Mouse (Mus musculus): ENCODE data around the gene Cnnm2. TPM values are rescaled to one million over a fixed set of nuclear protein-coding genes. Genes with fewer than 3 reads are reported as not detected.

Gene Cnnm2
- polyA plus RNA-seq, 1 experiment, result not detected

DNA sequence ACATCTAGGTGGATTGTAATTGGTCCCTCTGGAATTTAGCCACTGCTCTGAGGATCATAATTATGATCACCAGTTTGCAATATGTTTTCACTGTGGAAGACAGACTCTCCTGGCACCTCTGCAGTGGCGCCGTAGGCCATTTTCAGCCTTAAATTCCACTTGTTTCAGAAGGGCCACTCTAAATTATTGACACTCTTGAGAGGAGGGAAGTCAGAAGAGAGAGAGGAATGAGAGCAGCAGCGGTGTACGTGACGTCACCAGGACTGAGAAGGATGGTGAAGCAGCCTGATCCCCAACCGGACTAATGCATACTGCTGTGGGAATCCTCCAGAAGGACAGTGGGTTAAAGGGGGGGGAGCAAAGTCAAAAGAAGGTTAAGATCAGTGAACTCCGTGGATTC is 40.1 kb downstream of the Cnnm2 start:
- TF ChIP-seq CTCF (IDR thresholded peaks at IDR 0.05; ENCODE audit: insufficient read depth, low read depth, low read length), result no peak
- no peak for TF ChIP-seq POLR2A (IDR thresholded peaks at IDR 0.05; ENCODE audit: insufficient read depth, low read depth, low read length)
- H3K27ac ChIP-seq (ENCODE audit: insufficient read depth, low read depth, low read length), result no peak overlapping the region
- H3K4me1 ChIP-seq (ENCODE audit: control insufficient read depth, insufficient read depth, low read length), result peaks cover 15% of the 10 kb centered on the region
- 89% methylated on average over 7 of the region's 7 CpGs for WGBS
- no peak overlapping the region for H3K4me3 ChIP-seq (ENCODE audit: insufficient read depth, low read depth, low read length)

DNA sequence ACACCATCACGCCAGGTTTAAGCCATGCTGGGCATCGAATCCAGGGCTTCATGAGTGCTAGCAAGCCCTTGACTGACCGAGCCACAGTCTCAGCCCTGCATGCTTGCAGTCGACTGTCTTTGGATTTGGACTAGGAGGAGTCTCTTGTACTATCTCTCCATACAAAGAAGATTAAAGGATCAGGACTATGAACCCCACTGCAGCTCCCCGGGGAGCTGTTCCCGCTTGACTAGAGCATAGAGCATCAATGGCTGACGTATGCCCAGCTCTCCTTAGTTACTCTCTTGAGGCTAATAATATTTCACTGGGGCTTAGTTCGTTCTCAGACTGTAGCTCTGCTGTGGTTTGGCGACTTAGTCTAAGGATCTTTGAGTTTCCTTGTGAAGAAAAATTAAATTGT is 40.9 kb downstream of the Cnnm2 start:
- 81% methylated on average over 9 of the region's 9 CpGs for WGBS
- no peak overlapping the region for H3K27ac ChIP-seq (ENCODE audit: insufficient read depth, low read depth, low read length)
- no peak overlapping the region for H3K4me3 ChIP-seq (ENCODE audit: insufficient read depth, low read depth, low read length)
- TF ChIP-seq CTCF (IDR thresholded peaks at IDR 0.05; ENCODE audit: insufficient read depth, low read depth, low read length) (no peak), POLR2A (IDR thresholded peaks at IDR 0.05; ENCODE audit: insufficient read depth, low read depth, low read length) (no peak)
- H3K4me1 ChIP-seq (ENCODE audit: control insufficient read depth, insufficient read depth, low read length), result peaks cover 18% of the 10 kb centered on the region

DNA sequence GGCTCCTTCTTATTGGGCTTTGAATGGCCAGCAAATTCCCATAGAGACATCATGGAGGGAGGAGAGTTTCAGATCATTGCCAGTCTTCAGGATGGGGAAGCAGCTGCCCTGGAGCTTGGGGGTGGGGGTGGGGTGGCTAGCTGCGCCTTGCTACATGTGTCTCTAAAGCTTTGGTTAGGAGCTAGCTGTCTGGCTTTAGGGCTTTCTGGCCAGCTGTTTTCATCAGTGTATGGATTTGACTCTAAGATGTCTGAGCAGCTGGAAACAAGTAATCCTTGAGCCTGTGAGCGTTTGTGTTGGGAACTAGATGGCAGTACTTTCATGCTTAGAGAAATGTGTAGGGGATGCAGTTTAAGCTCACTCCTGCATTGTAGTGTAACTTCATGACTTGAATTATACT is 42.3 kb downstream of the Cnnm2 start:
- H3K27ac ChIP-seq (ENCODE audit: insufficient read depth, low read depth, low read length), result no peak overlapping the region
- TF ChIP-seq CTCF (IDR thresholded peaks at IDR 0.05; ENCODE audit: insufficient read depth, low read depth, low read length) (no peak), POLR2A (IDR thresholded peaks at IDR 0.05; ENCODE audit: insufficient read depth, low read depth, low read length) (no peak)
- H3K4me1 ChIP-seq (ENCODE audit: control insufficient read depth, insufficient read depth, low read length), result peaks cover 18% of the 10 kb centered on the region
- WGBS, result 71% methylated on average over 2 of the region's 2 CpGs
- no peak overlapping the region for H3K4me3 ChIP-seq (ENCODE audit: insufficient read depth, low read depth, low read length)

DNA sequence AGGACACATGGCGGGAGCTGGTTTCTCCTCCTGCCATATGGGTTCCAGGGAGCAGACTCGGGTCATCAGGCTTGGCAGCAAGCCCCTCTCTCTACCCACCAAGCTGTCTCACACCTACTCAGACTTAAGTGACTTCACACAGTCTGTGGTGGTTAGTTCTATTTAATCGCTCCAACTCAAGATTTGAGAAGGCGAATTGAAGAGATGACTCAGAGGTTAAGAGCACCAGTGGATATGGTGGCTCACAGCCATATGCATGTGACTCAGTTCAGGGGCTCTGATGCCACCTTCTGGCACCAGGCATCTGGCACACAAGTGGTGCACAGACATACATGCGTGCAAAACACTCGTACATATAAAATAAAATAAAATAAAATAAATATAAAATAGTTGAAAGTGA is 43.4 kb downstream of the Cnnm2 start:
- no peak for TF ChIP-seq CTCF (IDR thresholded peaks at IDR 0.05; ENCODE audit: insufficient read depth, low read depth, low read length)
- TF ChIP-seq POLR2A (IDR thresholded peaks at IDR 0.05; ENCODE audit: insufficient read depth, low read depth, low read length), result no peak
- H3K4me3 ChIP-seq (ENCODE audit: insufficient read depth, low read depth, low read length), result no peak overlapping the region
- H3K4me1 ChIP-seq (ENCODE audit: control insufficient read depth, insufficient read depth, low read length), result peaks cover 18% of the 10 kb centered on the region
- no peak overlapping the region for H3K27ac ChIP-seq (ENCODE audit: insufficient read depth, low read depth, low read length)
- WGBS, result 64% methylated on average over 6 of the region's 6 CpGs

DNA sequence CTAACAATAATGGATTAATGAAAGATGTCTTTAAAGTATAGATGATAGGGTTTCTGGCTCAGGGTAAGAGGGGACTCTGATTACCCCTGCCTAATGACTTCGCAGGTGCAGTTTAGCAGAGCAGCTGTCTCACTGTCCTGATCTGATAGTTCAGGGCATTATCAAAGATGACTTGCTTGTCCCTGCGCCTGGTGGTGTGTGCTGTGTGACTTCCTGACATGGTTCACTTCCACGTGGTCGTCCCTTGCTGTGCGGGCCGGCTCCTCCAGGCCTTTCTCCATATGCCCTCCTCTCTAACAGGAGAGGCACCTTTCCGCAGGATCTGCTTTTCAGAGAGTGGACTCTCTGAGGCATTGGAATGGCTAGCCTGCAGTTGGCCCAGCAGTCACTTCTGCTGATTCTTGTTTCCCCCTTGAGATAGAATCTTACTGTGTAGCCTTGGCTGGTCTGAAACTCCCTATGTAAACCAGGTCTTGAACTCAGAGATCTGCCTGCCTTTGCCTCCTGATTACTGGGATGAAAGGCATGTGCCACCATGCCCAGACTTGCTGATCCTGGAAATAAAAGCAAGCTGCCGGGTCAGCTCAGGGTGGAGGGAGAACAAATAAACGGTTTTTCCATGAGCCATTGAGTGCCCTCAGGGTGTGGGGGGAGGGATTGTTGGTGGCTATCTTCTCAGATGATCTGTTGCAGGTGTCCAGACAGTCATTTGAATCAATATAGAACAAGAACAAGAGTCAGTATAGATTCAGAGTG is 44.7 kb downstream of the Cnnm2 start:
- Histone ChIP-seq H3K27ac (ENCODE audit: insufficient read depth, low read depth, low read length) (no peak overlapping the region), H3K4me3 (ENCODE audit: insufficient read depth, low read depth, low read length) (no peak overlapping the region), H3K4me1 (ENCODE audit: control insufficient read depth, insufficient read depth, low read length) (peaks cover 18% of the 10 kb centered on the region)
- 78% methylated on average over 9 of the region's 9 CpGs for WGBS
- TF ChIP-seq CTCF (IDR thresholded peaks at IDR 0.05; ENCODE audit: insufficient read depth, low read depth, low read length) (no peak), POLR2A (IDR thresholded peaks at IDR 0.05; ENCODE audit: insufficient read depth, low read depth, low read length) (no peak)

DNA sequence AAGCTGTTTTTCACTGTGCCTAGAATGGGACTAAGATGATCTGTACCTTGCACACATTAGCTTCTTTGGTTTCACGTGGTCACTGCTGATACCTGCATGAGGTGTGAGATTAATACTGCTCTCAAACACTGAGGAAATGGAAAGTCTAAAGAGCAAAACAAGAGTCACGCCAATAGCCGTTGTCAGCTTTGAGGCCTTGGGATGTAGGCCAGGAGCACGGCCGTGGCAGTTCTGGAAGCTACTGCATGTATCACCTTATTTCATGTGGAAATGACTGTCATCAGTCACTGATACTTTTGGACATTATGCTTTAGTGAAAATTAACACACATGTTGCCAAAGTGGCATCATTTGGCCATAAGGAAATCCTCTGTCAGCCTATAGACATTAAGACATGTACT is 46.9 kb downstream of the Cnnm2 start:
- 94% methylated on average over 5 of the region's 5 CpGs for WGBS
- Histone ChIP-seq H3K27ac (ENCODE audit: insufficient read depth, low read depth, low read length) (no peak overlapping the region), H3K4me3 (ENCODE audit: insufficient read depth, low read depth, low read length) (no peak overlapping the region), H3K4me1 (ENCODE audit: control insufficient read depth, insufficient read depth, low read length) (peaks cover 16% of the 10 kb centered on the region)
- no peak for TF ChIP-seq POLR2A (IDR thresholded peaks at IDR 0.05; ENCODE audit: insufficient read depth, low read depth, low read length)

DNA sequence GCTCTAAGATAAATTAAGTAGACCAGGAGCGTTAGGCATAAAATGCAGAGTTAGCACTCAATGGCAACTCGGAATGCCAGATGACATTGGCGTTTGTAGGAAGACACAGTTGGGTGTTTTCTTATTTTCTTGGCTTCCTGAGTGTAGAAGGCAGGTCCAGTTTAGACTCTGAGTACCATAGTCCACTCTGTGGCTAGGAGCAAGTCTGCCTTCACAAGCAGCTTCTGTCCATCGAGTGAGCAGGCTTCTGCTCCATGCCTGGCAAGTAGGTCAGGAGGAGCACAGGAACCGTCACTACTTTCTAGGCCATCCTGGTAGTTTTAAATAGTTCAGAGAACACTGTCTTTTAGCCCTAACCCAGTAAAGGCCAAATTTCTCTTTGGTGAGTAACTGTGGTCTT is 47.6 kb downstream of the Cnnm2 start:
- H3K4me1 ChIP-seq (ENCODE audit: control insufficient read depth, insufficient read depth, low read length), result peaks cover 16% of the 10 kb centered on the region
- H3K4me3 ChIP-seq (ENCODE audit: insufficient read depth, low read depth, low read length), result no peak overlapping the region
- H3K27ac ChIP-seq (ENCODE audit: insufficient read depth, low read depth, low read length), result no peak overlapping the region
- TF ChIP-seq POLR2A (IDR thresholded peaks at IDR 0.05; ENCODE audit: insufficient read depth, low read depth, low read length), result no peak
- no peak for TF ChIP-seq CTCF (IDR thresholded peaks at IDR 0.05; ENCODE audit: insufficient read depth, low read depth, low read length)
- WGBS, result 83% methylated on average over 5 of the region's 5 CpGs

DNA sequence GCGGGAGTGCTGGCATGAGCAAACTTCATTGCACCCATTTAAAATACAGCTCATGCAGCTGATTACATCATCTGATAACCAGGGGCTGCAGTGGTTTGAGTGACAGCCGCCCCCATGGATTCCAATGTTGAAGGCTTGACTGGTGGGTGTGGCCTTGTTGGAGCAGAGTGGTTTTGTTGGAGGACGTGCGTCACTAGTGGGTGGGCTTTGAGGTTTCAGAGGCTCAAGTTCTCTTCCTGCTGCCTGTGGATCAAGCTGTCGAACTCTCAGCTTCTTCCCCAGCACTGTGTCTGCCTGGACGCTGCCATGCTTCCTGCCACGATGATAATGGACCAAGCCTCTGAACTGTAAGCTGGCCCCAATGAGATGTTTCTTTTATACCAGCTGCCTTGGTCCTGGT is 57.9 kb downstream of the Cnnm2 start:
- H3K4me3 ChIP-seq (ENCODE audit: insufficient read depth, low read depth, low read length), result no peak overlapping the region
- H3K27ac ChIP-seq (ENCODE audit: insufficient read depth, low read depth, low read length), result no peak overlapping the region
- no peak for TF ChIP-seq POLR2A (IDR thresholded peaks at IDR 0.05; ENCODE audit: insufficient read depth, low read depth, low read length)
- TF ChIP-seq CTCF (IDR thresholded peaks at IDR 0.05; ENCODE audit: insufficient read depth, low read depth, low read length), result no peak
- H3K4me1 ChIP-seq (ENCODE audit: control insufficient read depth, insufficient read depth, low read length), result peaks cover 12% of the 10 kb centered on the region
- 68% methylated on average over 7 of the region's 7 CpGs for WGBS

DNA sequence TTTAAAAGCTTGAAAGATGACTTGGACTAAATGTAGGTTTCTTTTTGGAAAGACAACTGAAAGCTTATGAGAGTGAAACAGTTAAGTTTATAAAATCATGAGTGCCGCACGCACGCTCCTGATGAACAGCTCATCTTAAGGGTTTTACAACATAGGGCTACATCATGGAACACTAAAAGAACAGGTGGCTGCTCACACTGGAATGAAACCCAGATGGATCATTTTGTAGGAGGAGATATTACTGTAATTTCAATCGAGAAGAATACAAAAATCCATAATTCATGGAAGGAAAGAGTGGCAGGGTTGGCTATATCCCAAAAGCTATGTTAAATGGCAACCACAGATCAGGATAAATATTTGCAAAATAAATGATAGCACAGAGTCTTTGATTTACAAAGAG is 61.1 kb downstream of the Cnnm2 start:
- Histone ChIP-seq H3K4me1 (ENCODE audit: control insufficient read depth, insufficient read depth, low read length) (peaks cover 22% of the 10 kb centered on the region), H3K4me3 (ENCODE audit: insufficient read depth, low read depth, low read length) (no peak overlapping the region), H3K27ac (ENCODE audit: insufficient read depth, low read depth, low read length) (no peak overlapping the region)
- 86% methylated on average over 4 of the region's 4 CpGs for WGBS
- no peak for TF ChIP-seq CTCF (IDR thresholded peaks at IDR 0.05; ENCODE audit: insufficient read depth, low read depth, low read length)
- TF ChIP-seq POLR2A (IDR thresholded peaks at IDR 0.05; ENCODE audit: insufficient read depth, low read depth, low read length), result no peak

DNA sequence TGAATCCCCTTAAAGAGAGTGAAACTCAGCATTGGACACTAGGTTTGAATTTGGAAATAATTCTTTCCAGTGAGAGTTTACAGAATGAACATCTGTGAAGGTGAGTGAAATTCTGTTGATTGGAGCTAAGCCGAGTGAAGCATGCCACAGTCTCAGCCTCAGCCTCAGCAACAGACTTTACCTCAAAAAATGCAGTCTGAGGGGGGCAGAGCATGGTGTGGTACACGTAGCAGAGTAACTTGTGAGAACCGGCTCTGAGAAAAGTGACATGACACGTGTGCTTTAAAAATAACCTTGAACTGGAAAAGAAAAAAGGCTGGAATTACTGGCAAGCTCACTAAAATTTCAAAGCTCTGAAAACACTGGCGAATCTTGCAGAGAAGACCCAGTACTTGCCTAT is 62.4 kb downstream of the Cnnm2 start:
- Histone ChIP-seq H3K4me3 (ENCODE audit: insufficient read depth, low read depth, low read length) (no peak overlapping the region), H3K27ac (ENCODE audit: insufficient read depth, low read depth, low read length) (no peak overlapping the region), H3K4me1 (ENCODE audit: control insufficient read depth, insufficient read depth, low read length) (peaks cover 29% of the 10 kb centered on the region)
- TF ChIP-seq POLR2A (IDR thresholded peaks at IDR 0.05; ENCODE audit: insufficient read depth, low read depth, low read length), result no peak
- no peak for TF ChIP-seq CTCF (IDR thresholded peaks at IDR 0.05; ENCODE audit: insufficient read depth, low read depth, low read length)
- WGBS, result 43% methylated on average over 5 of the region's 5 CpGs

All from olfactory bulb, adult 2 months (tissue).